Mouse (Mus musculus) kidney, embryonic 14.5 days (tissue): ENCODE data around the gene Mus81. TPM values are rescaled to one million over a fixed set of nuclear protein-coding genes. Genes with fewer than 3 reads are reported as not detected.

Experiments
- ATAC-seq: fragments of 200-750 bp; cut with Nextera tagmentation; 2 replicates; pipeline ENCODE4 v1.8.0; 2017; ENCODE audit warnings: moderate number of reproducible peaks, mild to moderate bottlenecking, moderate TSS enrichment, moderate library complexity; ENCODE audit not compliant: low FRiP score, low TSS enrichment
- H3K27ac ChIP-seq: fragments of 300-500 bp; sonication (generic); 2 replicates; pipeline ENCODE4 v1.5.1; 2014; ENCODE audit warnings: low read depth, mild to moderate bottlenecking, low read length, moderate library complexity, mixed read lengths
- H3K27me3 ChIP-seq: fragments of 300-500 bp; sonication (generic); 2 replicates; pipeline ENCODE4 v1.6.1; 2014; ENCODE audit warnings: mild to moderate bottlenecking, low read length; ENCODE audit not compliant: control insufficient read depth, insufficient read depth
- H3K36me3 ChIP-seq: fragments of 300-500 bp; sonication (generic); 2 replicates; pipeline ENCODE4 v1.6.1; 2014; ENCODE audit warnings: low read length, mixed read lengths; ENCODE audit not compliant: control insufficient read depth, insufficient read depth
- H3K4me1 ChIP-seq: fragments of 300-500 bp; sonication (generic); 2 replicates; pipeline ENCODE4 v1.6.1; 2014; ENCODE audit warnings: low read length, mixed read lengths; ENCODE audit not compliant: control insufficient read depth, insufficient read depth
- H3K4me2 ChIP-seq: fragments of 300-500 bp; sonication (generic); replicated peaks from 2 replicates; pipeline ENCODE4 v1.6.1; 2014; ENCODE audit warnings: low read depth, mild to moderate bottlenecking, low read length
- H3K4me3 ChIP-seq: fragments of 300-500 bp; sonication (generic); 2 replicates; pipeline ENCODE4 v1.5.1; 2014; ENCODE audit warnings: mild to moderate bottlenecking, low read length
- H3K9ac ChIP-seq: fragments of 300-500 bp; sonication (generic); 2 replicates; pipeline ENCODE4 v1.6.1; 2014; ENCODE audit warnings: low read depth, mild to moderate bottlenecking, low read length, moderate library complexity
- H3K9me3 ChIP-seq: fragments of 300-500 bp; sonication (generic); 2 replicates; pipeline ENCODE4 v1.6.1; 2016; ENCODE audit warnings: low read length; ENCODE audit not compliant: control insufficient read depth
- WGBS: fragments of 180-500 bp; shearing (Covaris S2); extraction: QIAGEN DNeasy Blood & Tissue Kit; methylation state at CpG from one replicate; pipeline ENCODE4 v1.1.7; 2014; 5-methylcytosine and 5-hydroxymethylcytosine counted together
- polyA plus RNA-seq: library from polyadenylated mRNA; unstranded; fragments of >200 nt; fragmentation: Nextera tagmentation; extraction: Ambion mirVana; gene quantifications from 2 replicates; pipeline ENCODE4 v1.2.1, GENCODE M21; 2014

Gene Mus81
- polyA plus RNA-seq, 1 experiment from 2014 or later = 42.2 TPM

DNA sequence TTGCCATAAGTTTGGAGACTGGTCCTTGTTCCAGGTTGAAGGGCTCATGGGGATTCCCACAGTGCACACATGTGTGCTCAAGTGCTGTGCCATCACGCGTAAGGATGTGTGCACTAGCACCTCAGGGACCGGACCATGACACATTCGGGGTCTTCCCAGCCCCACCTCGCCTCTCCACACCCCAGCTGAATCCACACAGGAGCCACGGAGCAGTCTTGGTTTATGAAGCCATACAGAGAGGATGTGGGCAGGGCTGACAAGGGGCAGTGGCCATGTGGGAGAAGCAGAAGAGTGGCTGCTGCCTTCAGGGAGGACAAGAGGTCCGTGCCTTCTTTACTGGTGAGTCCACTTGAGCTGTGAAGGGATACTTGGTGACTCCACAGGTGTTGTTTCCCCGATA is 23.2 kb downstream of the Mus81 start:
- peaks cover 56% of the 10 kb centered on the region for H3K36me3 ChIP-seq
- H3K4me1 ChIP-seq = 0 out of 2 replicates have a peak, but pooled peaks cover 7% of the 10 kb centered on the region
- no peak overlapping the region for H3K27ac ChIP-seq
- H3K4me2 ChIP-seq = no peak overlapping the region
- H3K4me3 ChIP-seq = no peak overlapping the region
- ATAC-seq = no peak
- H3K9me3 ChIP-seq = no peaks in the 10 kb centered on the region
- no peak overlapping the region for H3K9ac ChIP-seq
- 94% methylated on average over 8 of the region's 8 CpGs for WGBS
- no peaks in the 10 kb centered on the region for H3K27me3 ChIP-seq

DNA sequence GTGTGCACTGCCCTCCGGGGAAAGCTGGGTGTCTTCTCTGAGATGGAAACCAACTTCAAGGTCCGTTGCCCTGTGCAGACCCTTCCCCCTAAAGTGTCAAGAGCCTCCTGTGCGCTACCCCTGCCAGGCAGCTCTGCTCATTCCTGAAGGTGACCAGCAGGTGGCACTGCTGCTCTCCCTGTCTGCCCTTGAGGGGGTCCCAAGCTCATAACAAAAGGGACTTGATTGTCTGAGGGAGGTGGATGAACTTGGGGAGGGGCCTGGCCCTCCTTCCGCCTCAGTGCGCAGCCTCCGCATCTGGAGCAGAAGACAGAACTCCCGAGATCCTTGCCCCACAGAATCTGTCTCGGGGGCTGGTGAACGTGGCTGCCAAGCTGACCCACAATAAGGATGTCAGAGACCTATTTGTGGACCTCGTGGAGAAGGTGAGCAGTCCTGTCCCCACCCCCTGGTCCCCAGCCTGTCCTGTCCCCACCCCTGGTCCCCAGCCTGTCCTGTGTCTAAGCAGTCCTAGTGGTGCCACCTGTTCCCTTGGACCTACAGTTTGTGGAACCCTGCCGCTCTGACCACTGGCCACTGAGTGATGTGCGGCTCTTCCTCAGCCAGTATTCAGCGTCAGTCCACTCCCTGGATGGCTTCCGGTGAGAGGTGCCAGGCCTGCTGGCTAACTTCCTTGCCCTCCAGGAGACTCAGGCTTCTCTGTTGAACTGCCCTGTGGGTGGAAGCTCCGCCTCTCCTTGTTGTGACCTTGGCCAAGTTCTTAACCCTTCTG is 24.2 kb downstream of the Mus81 start:
- no peaks in the 10 kb centered on the region for H3K27me3 ChIP-seq
- 40% methylated on average over 15 of the region's 15 CpGs for WGBS
- H3K27ac ChIP-seq = peak overlapping the region; percentile 15; the same call in 1 of the 2 replicates
- no peaks in the 10 kb centered on the region for H3K9me3 ChIP-seq
- H3K4me2 ChIP-seq = peak overlapping the region; percentile 19
- peak overlapping the region; percentile 36; the same call in 1 of the 2 replicates for H3K9ac ChIP-seq
- H3K4me1 ChIP-seq = 0 out of 2 replicates have a peak, but pooled peaks cover 7% of the 10 kb centered on the region
- H3K36me3 ChIP-seq = peaks cover 56% of the 10 kb centered on the region
- H3K4me3 ChIP-seq = 0 out of 2 replicates have a peak overlapping the region, but pooled peaks have one; percentile 9
- peak; percentile 50 for ATAC-seq

DNA sequence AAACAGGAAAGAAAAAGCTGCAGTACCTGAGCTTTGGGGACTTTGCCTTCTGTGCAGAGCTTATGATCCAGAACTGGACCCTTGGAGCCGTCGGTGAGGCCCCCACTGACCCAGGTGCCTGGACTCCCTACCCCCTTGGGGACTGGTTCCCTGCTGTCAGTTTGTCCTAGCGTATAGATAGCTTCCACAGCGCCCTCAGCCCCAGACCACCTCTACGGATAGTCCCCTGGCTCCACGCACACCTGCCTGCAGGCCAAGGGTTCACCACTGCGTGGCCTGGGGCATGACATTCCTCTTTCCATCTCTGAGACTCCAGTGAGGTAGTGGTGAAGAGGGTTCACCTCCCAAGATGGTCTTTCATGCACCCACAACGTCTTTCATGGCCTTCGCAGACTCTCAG is 25.0 kb downstream of the Mus81 start:
- peaks cover 56% of the 10 kb centered on the region for H3K36me3 ChIP-seq
- no peaks in the 10 kb centered on the region for H3K27me3 ChIP-seq
- H3K4me1 ChIP-seq = 0 out of 2 replicates have a peak, but pooled peaks cover 7% of the 10 kb centered on the region
- no peak overlapping the region for H3K4me3 ChIP-seq
- no peak for ATAC-seq
- no peak overlapping the region for H3K27ac ChIP-seq
- no peak overlapping the region for H3K9ac ChIP-seq
- no peak overlapping the region for H3K4me2 ChIP-seq
- no peaks in the 10 kb centered on the region for H3K9me3 ChIP-seq
- WGBS = 90% methylated on average over 9 of the region's 9 CpGs

DNA sequence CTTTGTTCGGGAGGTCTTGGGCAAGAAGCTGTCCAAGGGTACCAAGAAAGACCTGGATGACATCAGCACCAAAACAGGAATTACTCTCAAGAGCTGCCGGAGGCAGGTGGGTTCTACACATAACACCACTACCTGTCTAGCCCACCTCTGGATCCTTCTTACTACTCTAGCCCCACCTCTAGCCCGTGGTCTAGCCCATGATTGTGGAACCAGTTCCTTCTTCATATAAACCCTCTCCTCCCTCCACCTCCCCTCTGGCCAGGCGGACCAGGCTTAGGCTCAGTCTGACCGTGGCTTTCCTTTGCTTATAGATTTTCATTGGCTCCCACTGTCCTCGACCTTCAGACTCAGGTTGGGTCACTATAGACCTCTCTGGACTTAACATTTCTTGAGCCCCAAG is 26.8 kb downstream of the Mus81 start:
- peak overlapping the region; percentile 28; the same call in 1 of the 2 replicates for H3K9ac ChIP-seq
- 91% methylated on average over 6 of the region's 6 CpGs for WGBS
- no peaks in the 10 kb centered on the region for H3K27me3 ChIP-seq
- peaks cover 43% of the 10 kb centered on the region for H3K36me3 ChIP-seq
- no peaks in the 10 kb centered on the region for H3K9me3 ChIP-seq
- H3K4me1 ChIP-seq = 0 out of 2 replicates have a peak, but pooled peaks cover 9% of the 10 kb centered on the region
- H3K4me2 ChIP-seq = peak overlapping the region; percentile 95
- H3K4me3 ChIP-seq = peak overlapping the region; percentile 66
- no peak overlapping the region for H3K27ac ChIP-seq
- no peak for ATAC-seq

DNA sequence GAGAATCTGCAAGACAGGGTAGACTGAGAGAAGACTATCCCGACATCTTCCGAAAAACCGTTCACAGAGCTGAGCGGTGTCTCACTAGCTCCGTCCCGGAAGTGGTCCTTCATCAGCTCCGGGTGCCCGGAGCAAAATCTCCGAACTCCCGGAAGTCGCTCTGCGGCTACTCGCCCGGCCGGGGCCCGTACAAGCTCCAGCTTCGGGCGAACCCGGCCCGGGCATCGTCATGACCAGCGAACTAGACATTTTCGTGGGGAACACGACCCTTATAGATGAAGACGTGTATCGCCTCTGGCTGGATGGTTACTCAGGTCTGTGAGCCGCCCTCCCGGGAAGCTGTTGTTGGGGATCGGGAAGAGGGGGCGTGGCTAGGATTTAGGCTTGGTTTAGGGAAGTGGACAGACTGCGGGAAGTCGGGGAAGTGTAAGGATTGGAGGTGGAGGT is 27.7 kb downstream of the Mus81 start, which contains the start of gene Fibp:
TSS of gene Fibp (plus strand) at position 151 of the 447 bp plus-strand sequence.
- peak; percentile 55 for ATAC-seq

DNA sequence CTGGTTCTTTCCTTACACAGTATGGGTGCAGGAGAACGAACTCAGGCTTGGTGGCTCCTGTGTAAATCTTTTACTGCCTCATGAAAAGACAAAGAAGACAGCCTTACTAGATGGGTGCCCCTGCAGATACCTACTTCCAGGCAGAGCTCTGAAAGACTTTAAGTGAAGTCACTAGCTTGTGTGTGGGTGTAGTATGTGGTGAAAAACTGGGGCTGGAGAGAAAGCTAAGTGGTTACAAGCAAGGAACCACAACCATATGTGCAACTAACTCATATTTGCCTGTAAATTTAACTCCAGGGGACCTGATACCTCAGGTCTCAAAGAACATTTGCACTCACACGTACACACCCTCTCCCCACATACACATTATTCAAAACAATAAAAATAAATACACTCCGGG is 28.3 kb downstream of the Mus81 start:
- Histone ChIP-seq H3K4me2 (peak overlapping the region; percentile 95), H3K36me3 (peaks cover 27% of the 10 kb centered on the region), H3K4me3 (peak overlapping the region; percentile 66), H3K9me3 (no peaks in the 10 kb centered on the region), H3K4me1 (peaks cover 25% of the 10 kb centered on the region; the same call in 1 of the 2 replicates), H3K9ac (peak overlapping the region; percentile 71), H3K27ac (no peak overlapping the region), H3K27me3 (no peaks in the 10 kb centered on the region)
- ATAC-seq = no peak
- 35% methylated on average over 3 of the region's 3 CpGs for WGBS

More for the DNA sequence above, 27.7 kb downstream of the Mus81 start, which contains the start of gene Fibp:
- Histone ChIP-seq H3K4me1 (peaks cover 19% of the 10 kb centered on the region; the same call in 1 of the 2 replicates), H3K9ac (peak within 1 kb of the TSS; percentile 71), H3K4me3 (peak within 1 kb of the TSS; percentile 66), H3K36me3 (peaks cover 33% of the 10 kb centered on the region), H3K27ac (peak within 1 kb of the TSS; percentile 18; the same call in 1 of the 2 replicates), H3K27me3 (no peaks in the 10 kb centered on the region), H3K4me2 (peak within 1 kb of the TSS; percentile 95), H3K9me3 (no peaks in the 10 kb centered on the region)
- WGBS = under 1% methylated on average over 32 of the region's 32 CpGs

DNA sequence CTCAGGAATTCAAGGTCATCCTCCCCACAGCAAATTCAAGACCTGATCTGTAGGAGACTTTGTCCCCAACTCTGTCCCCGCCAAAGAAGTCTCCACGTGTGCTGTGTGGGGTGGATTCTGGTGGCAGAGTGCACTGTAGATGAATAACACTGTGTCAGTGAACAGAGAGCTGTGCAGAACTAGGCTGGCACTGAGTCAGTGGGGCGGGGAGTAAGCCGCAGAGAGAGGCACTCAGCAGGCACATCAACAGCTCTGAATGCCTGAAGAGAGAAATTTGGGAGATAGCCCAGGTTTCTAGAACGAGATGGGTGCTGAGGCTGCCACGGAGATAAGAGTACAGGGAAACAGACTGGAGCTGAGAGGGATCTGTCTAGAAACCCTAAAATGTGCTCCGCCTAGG is 29.2 kb downstream of the Mus81 start:
- Histone ChIP-seq H3K27me3 (no peaks in the 10 kb centered on the region), H3K27ac (no peak overlapping the region), H3K9ac (no peak overlapping the region), H3K36me3 (peaks cover 25% of the 10 kb centered on the region), H3K4me1 (peaks cover 33% of the 10 kb centered on the region; the same call in 1 of the 2 replicates), H3K4me2 (no peak overlapping the region), H3K9me3 (no peaks in the 10 kb centered on the region), H3K4me3 (no peak overlapping the region)
- ATAC-seq = no peak
- WGBS = 73% methylated on average over 7 of the region's 7 CpGs

DNA sequence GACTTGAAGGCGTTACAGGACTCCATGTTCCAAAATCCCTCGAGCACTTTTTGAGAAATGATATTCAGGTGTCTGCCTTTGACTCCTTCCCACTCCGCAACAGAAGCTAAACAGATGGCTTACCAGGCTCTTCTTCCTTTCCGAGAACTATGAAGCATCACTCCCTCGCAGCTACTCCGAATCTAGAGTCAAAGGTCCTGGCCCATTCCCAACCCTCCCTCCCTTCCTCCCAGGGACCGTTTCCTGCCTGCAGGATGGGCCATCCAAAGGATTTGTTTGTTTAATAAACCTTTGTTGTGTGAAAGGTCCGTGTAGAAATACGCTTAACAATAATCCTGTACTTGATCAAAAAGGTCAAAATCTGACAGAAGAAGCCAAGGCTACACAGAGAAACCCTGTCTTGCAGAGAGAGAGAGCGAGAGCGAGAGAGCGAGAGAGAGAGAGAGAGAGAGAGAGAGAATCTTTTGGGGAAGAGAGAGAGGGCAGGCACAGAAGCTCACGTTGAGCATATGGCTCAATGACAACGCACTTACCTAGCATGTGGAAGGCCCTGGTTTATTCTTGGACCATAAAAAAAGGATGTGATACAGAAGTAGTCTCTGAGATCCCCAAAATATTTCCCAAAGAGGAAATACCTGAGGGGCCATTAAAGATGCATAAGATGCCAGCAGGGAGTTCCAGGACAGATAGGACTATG is 30.3 kb downstream of the Mus81 start, which contains the start of gene Ccdc85b:
TSS of gene Ccdc85b (minus strand) at position 149 of the 697 bp plus-strand sequence.
- no peaks in the 10 kb centered on the region for H3K9me3 ChIP-seq
- no peaks in the 10 kb centered on the region for H3K27me3 ChIP-seq
- H3K4me2 ChIP-seq = peak within 1 kb of the TSS; percentile 98
- H3K27ac ChIP-seq = peak within 1 kb of the TSS; percentile 89
- ATAC-seq = no peak
- peak within 1 kb of the TSS; percentile 77 for H3K4me3 ChIP-seq
- H3K4me1 ChIP-seq = peaks cover 34% of the 10 kb centered on the region; the same call in 1 of the 2 replicates
- peaks cover 21% of the 10 kb centered on the region for H3K36me3 ChIP-seq
- WGBS = 13% methylated on average over 14 of the region's 14 CpGs
- H3K9ac ChIP-seq = peak within 1 kb of the TSS; percentile 85
